Mouse (Mus musculus): ENCODE results near the gene Vps37d. TPM values are rescaled to one million over a fixed set of nuclear protein-coding genes. Genes with fewer than 3 reads are reported as not detected.
A peak's percentile ranks its signal among the peaks of the same experiment; 100 is the strongest.
"Not testable (repeated sequence)": the region's sequence is repeated elsewhere in the genome, so short reads cannot be mapped to it uniquely, and the experiment has no call there.

Gene Vps37d
- polyA plus RNA-seq, 1 experiment = 0.44 TPM

DNA sequence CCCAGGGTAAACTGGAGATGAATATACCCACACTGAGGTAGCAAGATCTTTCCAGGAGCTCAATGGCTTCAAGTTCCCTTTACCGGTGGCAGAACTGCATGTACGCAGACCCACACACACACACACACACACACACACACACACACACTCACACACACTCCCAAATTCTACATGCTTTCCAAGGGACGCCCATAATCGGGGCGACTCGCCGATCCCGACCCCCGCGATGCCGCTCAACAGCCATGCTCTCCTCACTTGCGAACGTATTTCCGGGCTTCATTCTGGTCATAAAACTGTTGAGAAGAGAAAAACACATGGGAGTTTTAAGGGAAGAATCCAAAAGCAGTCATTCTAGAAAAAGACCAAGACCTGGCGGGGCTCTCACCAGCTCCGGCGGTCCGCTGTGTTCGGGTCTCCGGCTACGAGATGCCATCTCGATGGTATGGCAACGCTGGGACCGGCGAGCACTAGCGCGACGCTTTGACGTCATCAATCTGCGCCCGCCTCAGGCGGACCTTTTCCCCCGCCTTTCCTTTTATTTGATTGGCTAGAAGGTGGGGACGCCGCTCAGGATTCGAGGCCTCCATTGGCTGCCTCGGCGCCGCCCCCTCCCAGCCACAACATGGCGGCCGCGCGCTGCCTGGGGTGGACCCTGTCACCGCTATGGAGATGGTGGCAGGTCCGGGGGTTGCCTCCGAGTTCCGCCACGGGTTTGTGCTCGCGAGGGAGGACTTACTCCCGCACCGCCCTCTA, 14.3 kb downstream of the Vps37d start, which contains the start of gene Dnajc30:
Gene Dnajc30 (plus strand): TSS at position 574 of the 753 bp plus-strand sequence.
- Histone ChIP-seq H3K9me3 (0 out of 2 replicates have a peak, but pooled peaks cover 4% of the 10 kb centered on the region), H3K36me3 (replicated peaks; ENCODE audit: low read length) (peaks cover 64% of the 10 kb centered on the region), H3K4me3 (replicated peaks) (peak within 1 kb of the TSS; percentile 96), H3K4me1 (peaks cover 39% of the 10 kb centered on the region), H3K27me3 (replicated peaks) (no peaks in the 10 kb centered on the region)
- TF ChIP-seq GATA1 (IDR thresholded peaks at IDR 0.05; ENCODE audit: borderline replicate concordance, low read length) (no peak), FLI1 (IDR thresholded peaks at IDR 0.05; ENCODE audit: low read length) (no peak)

DNA sequence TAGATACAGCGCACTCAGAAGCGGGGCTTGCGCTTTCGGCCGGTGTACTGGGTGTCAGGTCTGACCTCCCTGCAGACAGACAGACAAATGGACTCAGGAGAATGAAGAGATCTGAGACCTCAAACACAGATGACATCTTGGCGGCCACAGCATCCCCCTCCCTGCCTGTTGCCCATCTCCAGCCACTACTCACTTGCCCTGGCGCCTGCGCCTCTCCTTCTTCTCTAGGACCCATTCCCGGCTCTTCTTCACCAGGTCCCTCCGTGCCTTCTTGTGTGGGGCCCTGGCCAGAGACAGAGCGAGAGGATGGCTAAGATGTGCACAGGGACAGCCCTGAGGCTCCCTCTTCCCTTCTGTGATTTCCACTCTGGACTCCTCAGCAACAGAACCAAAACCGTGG, 24.7 kb downstream of the Vps37d start:
- no peaks in the 10 kb centered on the region; the same call in 1 of the 2 replicates for H3K4me1 ChIP-seq
- TF ChIP-seq FLI1 (IDR thresholded peaks at IDR 0.05; ENCODE audit: low read length) (no peak), GATA1 (IDR thresholded peaks at IDR 0.05; ENCODE audit: borderline replicate concordance, low read length) (no peak)
- peaks cover 65% of the 10 kb centered on the region for H3K36me3 ChIP-seq (replicated peaks; ENCODE audit: low read length)
- H3K9me3 ChIP-seq = no peaks in the 10 kb centered on the region
- peaks cover 4% of the 10 kb centered on the region for H3K27me3 ChIP-seq (replicated peaks)
- H3K4me3 ChIP-seq (replicated peaks) = no peak overlapping the region

DNA sequence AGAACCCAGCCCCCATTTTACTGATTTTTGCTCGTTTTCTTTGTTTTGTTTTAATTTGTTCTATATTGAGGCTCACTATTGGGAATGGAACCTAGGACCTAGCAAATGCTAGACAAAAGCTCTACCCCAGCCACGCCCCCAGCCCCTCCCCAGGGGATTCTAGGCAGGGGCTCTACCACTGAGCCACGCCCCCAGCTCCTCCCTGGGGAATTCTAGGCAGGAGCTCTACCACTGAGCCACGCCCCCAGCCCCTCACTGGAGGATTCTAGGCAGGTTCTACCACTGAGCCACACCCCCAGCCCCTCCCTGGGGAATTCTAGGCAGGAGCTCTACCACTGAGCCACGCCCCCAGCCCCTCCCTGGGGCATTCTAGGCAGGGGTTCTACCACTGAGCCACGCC, 28.8 kb downstream of the Vps37d start:
- not testable (repeated sequence) for H3K4me1 ChIP-seq; H3K4me3 ChIP-seq (replicated peaks); H3K9me3 ChIP-seq
- Histone ChIP-seq H3K36me3 (replicated peaks; ENCODE audit: low read length) (peaks cover 25% of the 10 kb centered on the region), H3K27me3 (replicated peaks) (peaks cover 12% of the 10 kb centered on the region)

GRCm38 (mm10) chr5:135048539-135048938, 29.5 kb downstream of the Vps37d start:
- no peaks in the 10 kb centered on the region; the same call in 1 of the 2 replicates for H3K4me1 ChIP-seq
- TF ChIP-seq FLI1 (IDR thresholded peaks at IDR 0.05; ENCODE audit: low read length) (no peak), GATA1 (IDR thresholded peaks at IDR 0.05; ENCODE audit: borderline replicate concordance, low read length) (no peak)
- H3K4me3 ChIP-seq (replicated peaks) = no peak overlapping the region
- H3K36me3 ChIP-seq (replicated peaks; ENCODE audit: low read length) = peaks cover 18% of the 10 kb centered on the region
- no peaks in the 10 kb centered on the region for H3K9me3 ChIP-seq
- H3K27me3 ChIP-seq (replicated peaks) = peaks cover 12% of the 10 kb centered on the region

DNA sequence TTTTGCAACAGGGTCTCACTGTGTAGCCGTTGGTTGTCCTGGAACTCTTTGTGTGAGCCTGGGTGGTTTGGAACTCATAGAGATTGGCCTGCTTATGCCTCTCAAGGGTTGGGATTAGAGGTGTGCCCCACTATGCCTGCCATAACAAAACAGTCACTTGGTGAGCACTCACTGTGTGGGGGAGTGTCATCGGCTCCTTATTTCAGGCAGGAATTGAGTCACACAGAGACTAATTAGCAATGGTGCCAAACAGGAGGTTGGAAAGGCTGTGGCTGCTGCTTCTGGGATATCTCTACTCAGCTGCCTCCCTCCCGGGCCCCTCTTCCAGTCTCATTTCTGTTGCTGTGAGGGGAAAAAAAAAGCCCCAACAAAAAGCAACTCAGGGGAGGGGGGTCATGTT, 33.5 kb downstream of the Vps37d start:
- Histone ChIP-seq H3K27me3 (replicated peaks) (peaks cover 37% of the 10 kb centered on the region), H3K36me3 (replicated peaks; ENCODE audit: low read length) (no peaks in the 10 kb centered on the region), H3K4me1 (peaks cover 27% of the 10 kb centered on the region), H3K4me3 (replicated peaks) (no peak overlapping the region), H3K9me3 (no peaks in the 10 kb centered on the region)
- TF ChIP-seq FLI1 (IDR thresholded peaks at IDR 0.05; ENCODE audit: low read length) (no peak), GATA1 (IDR thresholded peaks at IDR 0.05; ENCODE audit: borderline replicate concordance, low read length) (no peak)

GRCm38 (mm10) chr5:135042105-135042788, 35.8 kb downstream of the Vps37d start:
- no peak for TF ChIP-seq FLI1 (IDR thresholded peaks at IDR 0.05; ENCODE audit: low read length)
- TF ChIP-seq GATA1 (IDR thresholded peaks at IDR 0.05; ENCODE audit: borderline replicate concordance, low read length) = no peak
- H3K4me1 ChIP-seq = peaks cover 40% of the 10 kb centered on the region
- no peaks in the 10 kb centered on the region for H3K36me3 ChIP-seq (replicated peaks; ENCODE audit: low read length)
- no peaks in the 10 kb centered on the region for H3K9me3 ChIP-seq
- no peak overlapping the region for H3K4me3 ChIP-seq (replicated peaks)
- peaks cover 49% of the 10 kb centered on the region for H3K27me3 ChIP-seq (replicated peaks)

DNA sequence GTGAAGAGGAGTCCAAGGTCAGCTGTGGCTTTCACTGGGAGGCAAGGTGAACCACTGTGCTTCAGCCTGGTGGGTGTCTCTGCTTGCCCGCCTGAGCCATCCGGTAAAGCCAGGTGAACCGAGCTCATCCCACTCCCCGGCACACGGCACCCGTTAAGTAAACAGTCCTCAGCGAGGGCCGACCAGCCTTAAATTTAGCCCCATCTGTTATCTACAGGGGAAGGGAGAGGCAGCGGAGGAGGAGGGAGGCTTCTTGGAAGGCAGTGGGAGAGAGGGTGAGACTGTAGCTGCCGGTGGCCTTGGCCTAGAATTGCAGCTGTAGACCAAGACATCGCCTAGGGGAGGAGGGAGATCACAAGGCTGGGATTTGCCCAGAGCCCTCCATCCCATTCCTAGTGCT, 37.3 kb downstream of the Vps37d start:
- H3K27me3 ChIP-seq (replicated peaks) = peaks cover 58% of the 10 kb centered on the region
- peak overlapping the region; percentile 42 for H3K4me3 ChIP-seq (replicated peaks)
- no peaks in the 10 kb centered on the region for H3K36me3 ChIP-seq (replicated peaks; ENCODE audit: low read length)
- TF ChIP-seq FLI1 (IDR thresholded peaks at IDR 0.05; ENCODE audit: low read length) = no peak
- no peak for TF ChIP-seq GATA1 (IDR thresholded peaks at IDR 0.05; ENCODE audit: borderline replicate concordance, low read length)
- peaks cover 5% of the 10 kb centered on the region; the same call in 1 of the 2 replicates for H3K9me3 ChIP-seq
- peaks cover 45% of the 10 kb centered on the region for H3K4me1 ChIP-seq

DNA sequence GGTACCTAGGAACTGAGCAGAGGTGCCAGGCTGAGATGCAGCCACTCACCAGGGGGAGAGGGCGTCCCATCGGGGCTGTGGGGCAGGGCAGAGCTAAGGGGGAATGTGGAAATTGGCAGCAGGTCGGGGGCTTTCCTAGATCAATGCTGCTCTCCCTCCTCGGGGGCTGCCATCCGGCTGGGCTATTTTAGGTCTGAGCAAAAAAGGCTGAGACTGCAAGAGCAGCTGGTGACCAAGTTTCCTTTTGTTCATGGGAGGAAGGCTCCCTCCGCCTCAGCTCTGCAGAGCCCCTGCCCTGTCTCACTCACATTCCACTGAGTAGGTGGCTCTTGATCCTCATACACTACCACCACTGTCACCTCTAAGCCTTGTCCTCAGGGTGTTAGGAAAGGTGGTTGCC, 38.0 kb downstream of the Vps37d start:
- H3K36me3 ChIP-seq (replicated peaks; ENCODE audit: low read length) = no peaks in the 10 kb centered on the region
- H3K4me3 ChIP-seq (replicated peaks) = peak overlapping the region; percentile 74
- H3K27me3 ChIP-seq (replicated peaks) = peaks cover 60% of the 10 kb centered on the region
- TF ChIP-seq FLI1 (IDR thresholded peaks at IDR 0.05; ENCODE audit: low read length) (no peak), GATA1 (IDR thresholded peaks at IDR 0.05; ENCODE audit: borderline replicate concordance, low read length) (no peak)
- H3K9me3 ChIP-seq = peaks cover 13% of the 10 kb centered on the region
- H3K4me1 ChIP-seq = peaks cover 46% of the 10 kb centered on the region

- no peaks in the 10 kb centered on the region for H3K36me3 ChIP-seq (replicated peaks; ENCODE audit: low read length)
Observed at GRCm38 (mm10) chr5:135039541-135039940, 38.5 kb downstream of the Vps37d start.

GRCm38 (mm10) chr5:135037946-135038345, 40.1 kb downstream of the Vps37d start:
- TF ChIP-seq FLI1 (IDR thresholded peaks at IDR 0.05; ENCODE audit: low read length) = no peak
- no peak for TF ChIP-seq GATA1 (IDR thresholded peaks at IDR 0.05; ENCODE audit: borderline replicate concordance, low read length)
- Histone ChIP-seq H3K4me3 (replicated peaks) (no peak overlapping the region), H3K9me3 (peaks cover 27% of the 10 kb centered on the region), H3K4me1 (peaks cover 46% of the 10 kb centered on the region), H3K27me3 (replicated peaks) (peaks cover 72% of the 10 kb centered on the region), H3K36me3 (replicated peaks; ENCODE audit: low read length) (no peaks in the 10 kb centered on the region)

More at GRCm38 (mm10) chr5:135039541-135039940, 38.5 kb downstream of the Vps37d start:
- peaks cover 46% of the 10 kb centered on the region for H3K4me1 ChIP-seq
- H3K27me3 ChIP-seq (replicated peaks) = peaks cover 60% of the 10 kb centered on the region
- no peak overlapping the region for H3K4me3 ChIP-seq (replicated peaks)
- H3K9me3 ChIP-seq = peaks cover 18% of the 10 kb centered on the region
- TF ChIP-seq GATA1 (IDR thresholded peaks at IDR 0.05; ENCODE audit: borderline replicate concordance, low read length) (no peak), FLI1 (IDR thresholded peaks at IDR 0.05; ENCODE audit: low read length) (no peak)

Data from megakaryocyte, embryonic 14.5 days (primary cell).